Mouse (Mus musculus) liver, embryonic 12.5 days (tissue): ENCODE results near the gene Uba3. TPM values are rescaled to one million over a fixed set of nuclear protein-coding genes. Genes with fewer than 3 reads are reported as not detected.
A peak's percentile ranks its signal among the peaks of the same experiment; 100 is the strongest.

Experiments used
- ATAC-seq: fragments of 200-750 bp; cut with Nextera tagmentation; 2 replicates; pipeline ENCODE4 v1.8.0; 2017; ENCODE audit warnings: moderate number of reproducible peaks, mild to moderate bottlenecking, moderate library complexity
- H3K27ac ChIP-seq: fragments of 300-500 bp; sonication (generic); 2 replicates; pipeline ENCODE4 v1.5.1; 2016; ENCODE audit warnings: mild to moderate bottlenecking
- H3K27me3 ChIP-seq: fragments of 300-500 bp; sonication (generic); replicated peaks from 2 replicates; pipeline ENCODE4 v1.6.1; 2016; ENCODE audit warnings: mild to moderate bottlenecking, moderate library complexity
- H3K36me3 ChIP-seq: fragments of 300-500 bp; sonication (generic); 2 replicates; pipeline ENCODE4 v1.6.1; 2016; ENCODE audit warnings: mild to moderate bottlenecking, moderate library complexity
- H3K4me1 ChIP-seq: fragments of 300-500 bp; sonication (generic); 2 replicates; pipeline ENCODE4 v1.6.1; 2016
- H3K4me2 ChIP-seq: fragments of 300-500 bp; sonication (generic); 2 replicates; pipeline ENCODE4 v1.6.1; 2016; ENCODE audit warnings: mild to moderate bottlenecking, moderate library complexity
- H3K4me3 ChIP-seq: fragments of 300-500 bp; sonication (generic); 2 replicates; pipeline ENCODE4 v1.5.1; 2016; ENCODE audit warnings: mild to moderate bottlenecking, moderate library complexity
- H3K9ac ChIP-seq: fragments of 300-500 bp; sonication (generic); 2 replicates; pipeline ENCODE4 v1.6.1; 2016; ENCODE audit warnings: mild to moderate bottlenecking, moderate library complexity
- H3K9me3 ChIP-seq: fragments of 300-500 bp; sonication (generic); replicated peaks from 2 replicates; pipeline ENCODE4 v1.6.1; 2016; ENCODE audit warnings: mild to moderate bottlenecking, moderate library complexity
- WGBS: fragments of 180-500 bp; shearing (Covaris S2); methylation state at CpG from one replicate; pipeline ENCODE4 v1.1.7; 2016; ENCODE audit not compliant: insufficient replicate concordance; 5-methylcytosine and 5-hydroxymethylcytosine counted together
- polyA plus RNA-seq: library from polyadenylated mRNA; unstranded; fragments of >200 nt; fragmentation: Nextera tagmentation; extraction: Ambion mirVana; gene quantifications from 2 replicates; pipeline ENCODE4 v1.2.1, GENCODE M21; 2016

Uba3 gene
- 39.9 and 40.7 TPM in 2 replicates for polyA plus RNA-seq

DNA sequence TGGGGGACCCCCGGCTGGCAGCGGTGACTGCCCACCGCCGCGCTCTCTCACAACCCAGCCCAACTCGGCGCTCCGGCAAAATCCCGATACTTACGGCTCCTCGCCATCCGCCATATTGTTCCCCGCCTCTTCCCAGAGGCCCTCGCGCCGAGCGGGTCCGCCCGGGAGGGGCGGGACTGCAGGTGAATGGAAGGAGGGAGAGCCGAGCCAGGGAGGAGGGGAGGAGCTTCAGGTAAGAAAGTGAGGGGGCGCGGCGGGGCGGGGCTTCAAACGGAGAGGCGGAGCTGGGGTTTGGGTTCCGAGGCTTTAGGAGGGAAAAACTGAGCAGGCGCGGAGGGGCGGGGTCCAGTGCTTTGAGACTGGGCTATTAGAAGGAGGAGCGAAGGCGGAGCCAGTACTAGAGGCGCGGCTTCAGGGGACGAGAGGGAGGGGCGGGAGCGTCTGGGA, at the start of gene Uba3:
TSS of gene Uba3 (minus strand) at position 209 of the 447 bp plus-strand sequence.
- peaks cover 13% of the 10 kb centered on the region for H3K36me3 ChIP-seq
- peaks cover 57% of the 10 kb centered on the region for H3K4me1 ChIP-seq
- H3K9ac ChIP-seq: peak within 1 kb of the TSS; percentile 97
- H3K27ac ChIP-seq: peak within 1 kb of the TSS; percentile 87
- WGBS: under 1% methylated on average over 38 of the region's 38 CpGs
- peak; percentile 96 for ATAC-seq
- H3K4me2 ChIP-seq: peak within 1 kb of the TSS; percentile 74
- H3K9me3 ChIP-seq: no peaks in the 10 kb centered on the region
- no peaks in the 10 kb centered on the region for H3K27me3 ChIP-seq
- peak within 1 kb of the TSS; percentile 91 for H3K4me3 ChIP-seq

GRCm38 (mm10) chr6:97252711-97253221, 47.3 kb upstream of the Uba3 start, which contains the start of gene Lmod3:
TSS of gene Lmod3 (minus strand) at chr6:97252759.
- H3K36me3 ChIP-seq: no peaks in the 10 kb centered on the region
- ATAC-seq: no peak
- no peaks in the 10 kb centered on the region for H3K9me3 ChIP-seq
- no peaks in the 10 kb centered on the region for H3K27me3 ChIP-seq
- no peak within 1 kb of the TSS for H3K4me2 ChIP-seq
- peaks cover 6% of the 10 kb centered on the region for H3K4me1 ChIP-seq
- WGBS: 30% methylated on average over 9 of the region's 9 CpGs
- no peak within 1 kb of the TSS for H3K4me3 ChIP-seq
- no peak within 1 kb of the TSS for H3K27ac ChIP-seq
- no peak within 1 kb of the TSS for H3K9ac ChIP-seq

- no peak overlapping the region for H3K9ac ChIP-seq
- H3K27ac ChIP-seq: no peak overlapping the region
- no peaks in the 10 kb centered on the region for H3K36me3 ChIP-seq
- no peaks in the 10 kb centered on the region for H3K27me3 ChIP-seq
- WGBS: 29% methylated on average over 5 of the region's 5 CpGs
- H3K4me1 ChIP-seq: peaks cover 6% of the 10 kb centered on the region
- H3K9me3 ChIP-seq: no peaks in the 10 kb centered on the region
- no peak for ATAC-seq
- H3K4me2 ChIP-seq: no peak overlapping the region
- H3K4me3 ChIP-seq: no peak overlapping the region
Observed at GRCm38 (mm10) chr6:97252086-97252485, 46.6 kb upstream of the Uba3 start.

- whole genome bisulfite sequencing: 31% methylated on average over 6 of the region's 6 CpGs
Observed at GRCm38 (mm10) chr6:97250966-97251365, 45.5 kb upstream of the Uba3 start.

GRCm38 (mm10) chr6:97245200-97245599, 39.8 kb upstream of the Uba3 start:
- Histone ChIP-seq H3K9ac (no peak overlapping the region), H3K27me3 (no peaks in the 10 kb centered on the region), H3K4me3 (no peak overlapping the region), H3K36me3 (no peaks in the 10 kb centered on the region), H3K4me1 (no peaks in the 10 kb centered on the region), H3K27ac (no peak overlapping the region), H3K9me3 (no peaks in the 10 kb centered on the region), H3K4me2 (no peak overlapping the region)
- ATAC-seq: no peak

More at GRCm38 (mm10) chr6:97250966-97251365, 45.5 kb upstream of the Uba3 start:
- Histone ChIP-seq H3K27ac (no peak overlapping the region), H3K4me2 (no peak overlapping the region), H3K36me3 (no peaks in the 10 kb centered on the region), H3K9ac (no peak overlapping the region), H3K4me1 (peaks cover 6% of the 10 kb centered on the region), H3K4me3 (no peak overlapping the region), H3K27me3 (no peaks in the 10 kb centered on the region), H3K9me3 (no peaks in the 10 kb centered on the region)
- ATAC-seq: no peak

GRCm38 (mm10) chr6:97242522-97242921, 37.1 kb upstream of the Uba3 start:
- Histone ChIP-seq H3K9me3 (peaks cover 8% of the 10 kb centered on the region; the same call in 1 of the 2 replicates), H3K4me2 (no peak overlapping the region), H3K4me3 (no peak overlapping the region), H3K27ac (no peak overlapping the region), H3K27me3 (no peaks in the 10 kb centered on the region), H3K36me3 (no peaks in the 10 kb centered on the region), H3K4me1 (no peaks in the 10 kb centered on the region), H3K9ac (no peak overlapping the region)
- ATAC-seq: no peak
- WGBS: 72% methylated on average over 4 of the region's 4 CpGs

DNA sequence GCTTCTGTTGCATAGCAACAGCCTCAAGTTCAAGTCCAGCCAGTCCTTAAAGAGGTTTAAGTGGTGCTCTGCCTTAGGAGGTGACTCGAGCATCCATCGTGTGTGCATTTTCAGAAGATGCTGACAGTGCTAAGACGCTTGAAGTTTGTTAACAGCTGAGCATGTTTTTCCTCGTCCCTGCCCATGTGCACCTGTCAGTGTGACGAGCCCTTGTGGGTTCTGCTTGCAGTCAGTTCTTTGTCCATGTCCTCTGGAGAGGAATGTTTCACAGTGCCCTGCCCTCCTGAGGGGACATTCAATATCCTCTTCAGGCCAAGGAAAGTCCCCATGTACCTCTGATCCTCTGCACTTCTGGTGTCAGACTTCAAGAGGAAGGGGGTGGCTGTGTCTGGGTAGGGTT, 34.6 kb upstream of the Uba3 start:
- Histone ChIP-seq H3K9ac (no peak overlapping the region), H3K36me3 (no peaks in the 10 kb centered on the region), H3K9me3 (peaks cover 8% of the 10 kb centered on the region; the same call in 1 of the 2 replicates), H3K27ac (no peak overlapping the region), H3K4me3 (no peak overlapping the region), H3K27me3 (no peaks in the 10 kb centered on the region), H3K4me1 (no peaks in the 10 kb centered on the region), H3K4me2 (no peak overlapping the region)
- 71% methylated on average over 5 of the region's 5 CpGs for WGBS
- ATAC-seq: no peak

DNA sequence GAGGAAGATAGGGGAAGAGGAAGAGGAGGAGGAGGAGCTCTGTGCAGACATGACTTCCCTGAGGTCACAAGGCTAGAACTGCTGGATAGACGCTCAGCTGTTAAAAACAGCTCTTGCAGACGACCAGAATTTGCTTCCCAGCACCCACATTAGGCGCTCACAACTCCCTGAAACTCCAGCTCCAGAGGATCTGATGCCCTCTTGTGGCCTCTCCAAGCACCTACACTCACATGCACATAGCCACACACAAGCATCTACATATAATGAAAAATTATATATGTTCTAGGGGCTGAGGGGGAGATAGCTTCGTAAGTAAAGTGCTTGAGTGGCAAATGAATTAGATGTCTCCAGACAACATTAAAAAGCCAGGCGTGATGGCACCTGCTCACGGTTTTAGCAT, 33.9 kb upstream of the Uba3 start:
- H3K4me3 ChIP-seq: no peak overlapping the region
- peaks cover 8% of the 10 kb centered on the region; the same call in 1 of the 2 replicates for H3K9me3 ChIP-seq
- WGBS: 74% methylated on average over 6 of the region's 6 CpGs
- ATAC-seq: no peak
- H3K27ac ChIP-seq: no peak overlapping the region
- H3K4me1 ChIP-seq: no peaks in the 10 kb centered on the region
- no peaks in the 10 kb centered on the region for H3K27me3 ChIP-seq
- H3K36me3 ChIP-seq: peaks cover 3% of the 10 kb centered on the region; the same call in 1 of the 2 replicates
- no peak overlapping the region for H3K4me2 ChIP-seq
- H3K9ac ChIP-seq: no peak overlapping the region

DNA sequence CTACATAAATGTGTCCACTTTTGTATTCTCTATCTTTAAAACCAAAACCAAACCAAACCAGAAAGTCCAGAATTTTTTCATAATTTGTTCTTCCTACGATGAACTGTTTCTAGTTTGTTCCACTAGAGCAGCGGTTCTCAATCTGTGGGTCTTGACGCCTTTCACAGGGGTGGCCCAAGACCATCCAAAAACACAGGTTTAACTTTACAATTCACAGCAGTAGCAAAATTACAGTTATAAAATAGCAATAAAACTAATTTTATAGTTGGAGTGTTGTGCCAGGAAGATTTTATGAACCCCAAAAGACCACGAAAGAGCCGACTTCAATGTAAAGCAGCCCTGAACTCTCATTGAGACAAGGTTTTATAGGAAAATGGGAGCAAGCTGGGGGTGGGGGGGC, 30.6 kb upstream of the Uba3 start:
- Histone ChIP-seq H3K4me2 (no peak overlapping the region), H3K36me3 (peaks cover 31% of the 10 kb centered on the region)

DNA sequence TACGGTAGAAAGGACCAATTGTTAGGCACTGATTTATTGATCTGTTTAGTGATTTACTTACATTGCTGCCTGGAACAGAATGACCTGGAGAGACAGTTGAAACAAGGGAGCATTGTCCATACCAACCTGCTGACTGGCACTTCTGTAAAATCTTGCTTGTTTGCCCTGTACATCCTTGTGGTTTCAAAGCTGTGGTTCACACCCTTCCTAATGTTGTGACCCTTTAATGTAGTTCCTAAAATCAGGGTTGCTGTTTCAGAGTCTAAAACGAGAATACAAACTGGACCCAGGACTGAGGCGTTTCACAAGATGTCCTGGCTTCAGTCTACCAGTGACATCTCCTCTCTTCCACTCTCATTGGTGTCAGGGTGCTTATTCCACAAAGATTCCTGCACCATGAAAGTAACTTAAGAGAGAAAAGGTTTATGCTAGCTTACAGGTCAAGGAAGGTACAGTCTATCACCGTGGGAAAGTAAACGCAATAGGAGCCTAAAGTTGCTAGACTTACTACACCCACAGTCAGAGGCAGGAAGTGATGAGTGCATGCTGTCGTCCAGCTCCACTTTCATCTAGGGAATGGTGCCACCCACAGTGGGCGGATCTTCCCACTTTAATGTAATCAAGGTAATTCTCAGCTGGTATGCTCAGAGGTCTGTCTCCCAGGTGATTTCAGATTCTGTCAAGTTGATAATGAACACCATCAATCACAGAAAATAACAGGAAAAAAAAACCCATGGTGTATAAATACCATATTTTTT, 29.6 kb upstream of the Uba3 start:
- WGBS: 62% methylated on average over 7 of the region's 7 CpGs
- H3K27ac ChIP-seq: no peak overlapping the region
- H3K4me3 ChIP-seq: no peak overlapping the region
- H3K36me3 ChIP-seq: peaks cover 40% of the 10 kb centered on the region
- no peaks in the 10 kb centered on the region for H3K27me3 ChIP-seq
- ATAC-seq: no peak
- H3K9ac ChIP-seq: no peak overlapping the region
- no peaks in the 10 kb centered on the region for H3K4me1 ChIP-seq
- H3K9me3 ChIP-seq: peaks cover 8% of the 10 kb centered on the region; the same call in 1 of the 2 replicates
- no peak overlapping the region for H3K4me2 ChIP-seq

More for the DNA sequence above, 30.6 kb upstream of the Uba3 start:
- WGBS: 88% methylated on average over 5 of the region's 5 CpGs
- Histone ChIP-seq H3K4me3 (no peak overlapping the region), H3K9me3 (peaks cover 8% of the 10 kb centered on the region; the same call in 1 of the 2 replicates), H3K27ac (no peak overlapping the region), H3K27me3 (no peaks in the 10 kb centered on the region), H3K9ac (no peak overlapping the region), H3K4me1 (no peaks in the 10 kb centered on the region)
- ATAC-seq: no peak

DNA sequence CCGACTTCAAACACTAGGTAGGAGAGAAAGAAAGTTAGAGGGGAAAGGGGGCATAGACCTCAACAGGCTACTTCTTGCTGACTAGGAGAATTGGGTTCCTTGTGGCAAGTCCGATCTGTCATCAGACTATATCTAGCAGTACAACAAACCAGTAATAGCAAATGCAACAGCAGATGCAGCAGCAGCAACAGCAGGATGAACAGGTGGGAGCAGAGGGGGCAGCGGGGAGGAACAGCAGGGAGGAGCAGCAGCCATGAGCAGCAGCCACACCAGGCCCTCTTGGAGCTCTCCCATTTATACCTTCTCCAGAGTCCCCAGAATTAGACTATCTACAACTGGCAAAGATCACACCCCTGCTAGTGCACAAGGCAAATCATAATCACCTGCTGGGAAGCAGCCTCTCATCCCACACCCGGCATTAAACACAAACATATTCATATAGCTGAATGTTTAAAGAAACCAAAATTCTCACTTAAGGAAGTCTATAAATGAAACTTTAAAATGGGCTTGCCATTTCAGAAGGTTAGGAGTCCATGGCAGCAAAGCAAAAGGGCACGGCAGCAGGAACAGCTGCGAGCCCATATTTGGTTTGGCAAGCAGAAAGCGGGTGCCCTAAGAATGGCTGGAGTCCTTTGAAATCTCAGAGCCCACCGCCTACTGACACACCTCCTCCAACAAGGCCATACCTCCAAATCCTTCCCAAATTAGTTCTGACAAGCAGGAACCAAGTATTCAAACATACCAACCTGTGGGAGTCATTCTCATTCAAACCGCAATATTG, 21.8 kb upstream of the Uba3 start:
- H3K27ac ChIP-seq: no peak overlapping the region
- peaks cover 60% of the 10 kb centered on the region for H3K36me3 ChIP-seq
- 82% methylated on average over 9 of the region's 9 CpGs for whole genome bisulfite sequencing
- no peak for ATAC-seq
- no peaks in the 10 kb centered on the region for H3K9me3 ChIP-seq
- peaks cover 31% of the 10 kb centered on the region for H3K4me1 ChIP-seq
- no peak overlapping the region for H3K9ac ChIP-seq
- no peak overlapping the region for H3K4me2 ChIP-seq
- H3K27me3 ChIP-seq: no peaks in the 10 kb centered on the region
- H3K4me3 ChIP-seq: no peak overlapping the region

DNA sequence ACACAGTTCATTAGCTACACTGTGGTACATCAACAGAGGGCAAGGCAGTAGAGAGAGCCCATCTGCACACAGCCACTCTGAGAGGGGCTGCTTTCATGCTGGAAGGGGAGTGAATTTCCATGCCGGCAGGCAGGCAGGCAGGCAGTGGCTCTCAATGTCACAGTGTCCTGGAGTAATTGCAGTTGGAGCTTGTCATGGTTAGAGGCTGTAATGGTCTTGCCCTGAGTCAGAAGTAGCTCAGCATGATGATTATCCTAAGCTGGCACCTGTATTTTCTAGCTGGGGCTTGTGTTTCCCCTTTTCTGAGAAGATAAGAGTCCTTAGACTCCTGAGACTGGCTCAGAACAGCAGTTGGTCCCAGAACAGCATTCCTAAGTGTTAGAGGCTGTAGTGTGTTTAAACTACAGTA, 20.6 kb upstream of the Uba3 start:
- no peak overlapping the region for H3K9ac ChIP-seq
- 43% methylated on average over 1 of the region's 1 CpGs for WGBS
- H3K4me2 ChIP-seq: no peak overlapping the region
- H3K4me3 ChIP-seq: no peak overlapping the region
- peak; percentile 25; the same call in 1 of the 2 replicates for ATAC-seq
- H3K27ac ChIP-seq: no peak overlapping the region
- H3K4me1 ChIP-seq: peaks cover 42% of the 10 kb centered on the region
- no peaks in the 10 kb centered on the region for H3K9me3 ChIP-seq
- H3K36me3 ChIP-seq: peaks cover 50% of the 10 kb centered on the region
- no peaks in the 10 kb centered on the region for H3K27me3 ChIP-seq
